Mouse (Mus musculus) myocyte (in vitro differentiated cells): Measurements from ENCODE around the gene Mpp6. TPM values are rescaled to one million over a fixed set of nuclear protein-coding genes. Genes with fewer than 3 reads are reported as not detected.

ENCODE experiments used
- H3K27me3 ChIP-seq: one replicate; pipeline ENCODE4 v1.6.1; 2011; ENCODE audit not compliant: control insufficient read depth, insufficient read depth, insufficient read length
- H3K36me3 ChIP-seq: one replicate; pipeline ENCODE4 v1.6.1; 2011; ENCODE audit not compliant: control insufficient read depth, insufficient read depth
- H3K4me2 ChIP-seq: one replicate; pipeline ENCODE4 v1.6.1; 2011; ENCODE audit warnings: low read depth, control low read depth
- H3K4me3 ChIP-seq: one replicate; pipeline ENCODE4 v1.5.1; 2011; ENCODE audit warnings: mild to moderate bottlenecking, control low read depth, moderate library complexity
- H3K79me2 ChIP-seq: one replicate; pipeline ENCODE4 v1.6.1; 2011; ENCODE audit not compliant: control insufficient read depth, insufficient read depth
- H3ac ChIP-seq: one replicate; pipeline ENCODE4 v1.6.1; 2011; ENCODE audit not compliant: control insufficient read depth, insufficient read length
- CEBPB ChIP-seq: IDR thresholded peaks from 2 replicates; pipeline ENCODE4 v1.6.1; 2011; ENCODE audit warnings: mild to moderate bottlenecking, moderate library complexity; ENCODE audit not compliant: poor library complexity, insufficient read depth, severe bottlenecking
- E2F4 ChIP-seq: IDR thresholded peaks from one replicate; pipeline ENCODE4 v1.6.1; 2011; ENCODE audit warnings: mild to moderate bottlenecking, control low read depth, moderate library complexity; ENCODE audit not compliant: insufficient read depth
- MAX ChIP-seq: IDR thresholded peaks from one replicate; pipeline ENCODE4 v1.6.1; 2011; ENCODE audit warnings: low read depth, mild to moderate bottlenecking, control low read depth
- MYOD1 ChIP-seq, 3 experiments: IDR thresholded peaks; one replicate each; pipeline ENCODE4 v1.6.1; 2011; ENCODE audit warnings: control low read depth in 2 of 3, low read depth in 2 of 3, mild to moderate bottlenecking in 2 of 3, moderate library complexity in 1 of 3; ENCODE audit not compliant: insufficient read length in 2 of 3, control insufficient read depth in 1 of 3
- MYOG ChIP-seq, 3 experiments: IDR thresholded peaks; one replicate each; pipeline ENCODE4 v1.6.1; 2011; ENCODE audit warnings: control low read depth in 2 of 3, low read depth in 2 of 3, mild to moderate bottlenecking in 2 of 3; ENCODE audit not compliant: insufficient read length in 2 of 3, control insufficient read depth in 1 of 3, insufficient read depth in 1 of 3
- POLR2A ChIP-seq: IDR thresholded peaks from one replicate; pipeline ENCODE4 v1.6.1; 2011; ENCODE audit warnings: low read depth, mild to moderate bottlenecking, control low read depth, moderate library complexity; ENCODE audit not compliant: insufficient read length
- POLR2AphosphoS2 ChIP-seq: IDR thresholded peaks from one replicate; pipeline ENCODE4 v1.6.1; 2011; ENCODE audit warnings: low read depth, control low read depth; ENCODE audit not compliant: insufficient read length
- REST ChIP-seq: IDR thresholded peaks from one replicate; pipeline ENCODE4 v1.6.1; 2011; ENCODE audit warnings: mild to moderate bottlenecking, control low read depth, moderate library complexity; ENCODE audit not compliant: insufficient read depth, insufficient read length
- SRF ChIP-seq: IDR thresholded peaks from one replicate; pipeline ENCODE4 v1.6.1; 2011; ENCODE audit warnings: low read depth; ENCODE audit not compliant: control insufficient read depth, insufficient read length
- TCF12 ChIP-seq: IDR thresholded peaks from one replicate; pipeline ENCODE4 v1.6.1; 2011; ENCODE audit warnings: mild to moderate bottlenecking, control low read depth; ENCODE audit not compliant: poor library complexity, insufficient read depth, severe bottlenecking
- TCF3 ChIP-seq: IDR thresholded peaks from one replicate; pipeline ENCODE4 v1.6.1; 2011; ENCODE audit warnings: low read depth, control low read depth; ENCODE audit not compliant: insufficient read length
- USF1 ChIP-seq: IDR thresholded peaks from one replicate; pipeline ENCODE4 v1.6.1; 2011; ENCODE audit warnings: low read depth, mild to moderate bottlenecking, control low read depth, moderate library complexity
- polyA plus RNA-seq: library from polyadenylated mRNA; unstranded; fragments of >200 nt; fragmentation: generic; extraction: Trizol; gene quantifications from one replicate; pipeline ENCODE4 v1.2.1, GENCODE M21; 2012; ENCODE audit warnings: missing spikeins

The Mpp6 gene
- polyA plus RNA-seq, 1 experiment, result 17.2 TPM

DNA sequence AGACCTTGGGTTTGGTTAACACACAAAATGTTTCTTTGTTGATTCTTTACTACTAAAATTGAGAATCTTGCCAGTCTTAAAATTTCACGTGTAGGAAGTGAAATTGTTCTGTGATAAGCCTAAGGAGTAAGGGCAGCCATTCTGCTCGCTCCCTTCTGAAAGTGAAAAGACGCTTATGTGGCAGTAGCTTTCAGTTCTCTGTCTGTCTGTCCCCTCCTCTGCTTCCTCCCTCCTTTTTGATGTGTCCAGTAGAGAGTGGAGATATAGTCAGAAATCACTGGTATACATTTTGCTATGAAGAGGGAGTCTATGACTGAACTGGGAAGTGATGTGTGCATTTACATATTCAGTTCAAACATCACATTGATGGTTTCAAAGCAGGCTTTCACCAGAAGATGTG is 82.8 kb downstream of the Mpp6 start:
- H3K36me3 ChIP-seq, result peaks cover 11% of the 10 kb centered on the region
- H3K27me3 ChIP-seq, result no peaks in the 10 kb centered on the region
- no peak overlapping the region for H3K4me3 ChIP-seq
- no peaks in the 10 kb centered on the region for H3K79me2 ChIP-seq
- H3ac ChIP-seq, result no peak overlapping the region
- H3K4me2 ChIP-seq, result no peak overlapping the region
- TF ChIP-seq TCF12, result no peak
- no peak for TF ChIP-seq TCF3
- TF ChIP-seq POLR2A, result no peak
- no peak for TF ChIP-seq E2F4
- no peak for TF ChIP-seq POLR2AphosphoS2
- no peak for TF ChIP-seq MAX

DNA sequence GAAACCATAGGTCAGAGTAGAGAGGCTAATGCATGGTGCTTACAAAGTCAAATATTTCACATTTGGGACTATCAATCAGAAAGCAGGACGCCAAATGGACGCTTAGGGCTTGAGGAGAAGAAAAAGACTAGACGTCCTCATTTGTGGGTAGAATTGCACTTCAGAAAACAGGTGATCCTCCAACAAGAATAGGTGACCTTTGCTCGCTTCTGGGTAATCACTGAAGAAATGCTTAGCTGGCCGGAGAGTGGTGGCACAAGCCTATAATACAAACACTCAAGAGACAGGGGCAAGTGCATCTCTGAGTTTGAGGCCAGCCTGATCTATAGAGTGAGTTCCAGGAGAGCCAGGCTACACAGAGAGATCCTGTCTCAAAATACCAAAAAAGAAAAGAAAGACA is 83.8 kb downstream of the Mpp6 start:
- H3K36me3 ChIP-seq, result peaks cover 11% of the 10 kb centered on the region
- H3K79me2 ChIP-seq, result no peaks in the 10 kb centered on the region
- TF ChIP-seq TCF3 (no peak), E2F4 (no peak), REST (no peak), MAX (no peak), POLR2A (no peak)
- no peak overlapping the region for H3K4me3 ChIP-seq
- no peak overlapping the region for H3K4me2 ChIP-seq
- no peaks in the 10 kb centered on the region for H3K27me3 ChIP-seq
- no peak overlapping the region for H3ac ChIP-seq

DNA sequence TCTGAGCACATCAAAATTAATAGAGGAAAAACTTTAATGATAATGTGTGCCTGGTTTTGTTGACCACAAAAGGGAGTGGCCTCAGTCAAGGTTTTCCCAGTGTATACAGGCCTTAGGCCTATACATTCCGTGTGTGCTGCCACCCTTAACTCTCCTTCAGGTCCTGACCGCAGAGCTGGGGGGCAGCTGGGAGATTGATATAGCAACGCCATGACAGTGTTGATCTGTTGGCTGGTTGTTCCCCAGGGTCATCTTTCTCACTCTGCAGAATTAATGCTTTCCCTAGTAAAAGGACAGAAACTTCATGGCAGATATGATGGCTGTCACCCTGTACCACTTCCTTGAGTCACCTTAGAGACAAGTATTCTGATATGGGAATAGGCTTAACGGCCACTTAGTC is 94.3 kb downstream of the Mpp6 start:
- no peaks in the 10 kb centered on the region for H3K79me2 ChIP-seq
- no peak overlapping the region for H3K4me3 ChIP-seq
- H3K36me3 ChIP-seq, result no peaks in the 10 kb centered on the region
- TF ChIP-seq CEBPB (no peak), POLR2A (no peak), E2F4 (no peak), USF1 (no peak), MAX (no peak), MYOG (IDR thresholded peaks at IDR 0.05; ENCODE audit: control insufficient read depth in 1 of 3, insufficient read depth in 1 of 3, insufficient read length in 2 of 3, low read depth in 2 of 3) (no peak), POLR2AphosphoS2 (no peak), SRF (no peak), TCF12 (no peak), TCF3 (no peak), REST (no peak), MYOD1 (IDR thresholded peaks at IDR 0.05; ENCODE audit: control insufficient read depth in 1 of 3, insufficient read length in 2 of 3, low read depth in 2 of 3) (no peak)
- no peak overlapping the region for H3ac ChIP-seq
- H3K27me3 ChIP-seq, result no peaks in the 10 kb centered on the region
- no peak overlapping the region for H3K4me2 ChIP-seq

DNA sequence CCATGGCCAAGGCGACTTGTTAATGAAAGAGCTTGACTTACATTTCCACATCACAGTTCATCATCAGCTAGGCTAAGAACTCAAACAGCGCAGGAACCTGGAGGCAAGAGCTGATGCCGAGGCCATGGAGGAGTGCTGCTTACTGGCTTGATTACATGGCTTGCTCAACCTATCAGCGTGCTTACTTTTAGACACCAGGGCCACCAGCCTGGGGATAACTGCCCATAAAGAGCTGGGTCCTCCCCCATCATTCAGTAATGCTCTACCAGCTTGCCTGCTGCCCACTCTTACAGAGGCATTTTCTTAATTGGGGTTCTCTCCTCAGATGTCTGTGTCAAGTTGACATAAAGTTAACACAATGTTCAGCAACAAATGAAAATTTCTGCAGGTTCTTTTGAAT is 95.1 kb downstream of the Mpp6 start:
- no peak for TF ChIP-seq MAX
- TF ChIP-seq POLR2AphosphoS2, result no peak
- TF ChIP-seq MYOG (IDR thresholded peaks at IDR 0.05; ENCODE audit: control insufficient read depth in 1 of 3, insufficient read depth in 1 of 3, insufficient read length in 2 of 3, low read depth in 2 of 3), result no peak
- no peak for TF ChIP-seq TCF12
- no peak for TF ChIP-seq MYOD1 (IDR thresholded peaks at IDR 0.05; ENCODE audit: control insufficient read depth in 1 of 3, insufficient read length in 2 of 3, low read depth in 2 of 3)
- TF ChIP-seq SRF, result no peak
- no peak for TF ChIP-seq POLR2A
- TF ChIP-seq REST, result no peak
- no peak for TF ChIP-seq CEBPB
- TF ChIP-seq TCF3, result no peak
- no peak for TF ChIP-seq USF1
- TF ChIP-seq E2F4, result no peak
- Histone ChIP-seq H3ac (no peak overlapping the region), H3K4me3 (no peak overlapping the region), H3K4me2 (no peak overlapping the region), H3K36me3 (no peaks in the 10 kb centered on the region), H3K79me2 (no peaks in the 10 kb centered on the region), H3K27me3 (no peaks in the 10 kb centered on the region)

DNA sequence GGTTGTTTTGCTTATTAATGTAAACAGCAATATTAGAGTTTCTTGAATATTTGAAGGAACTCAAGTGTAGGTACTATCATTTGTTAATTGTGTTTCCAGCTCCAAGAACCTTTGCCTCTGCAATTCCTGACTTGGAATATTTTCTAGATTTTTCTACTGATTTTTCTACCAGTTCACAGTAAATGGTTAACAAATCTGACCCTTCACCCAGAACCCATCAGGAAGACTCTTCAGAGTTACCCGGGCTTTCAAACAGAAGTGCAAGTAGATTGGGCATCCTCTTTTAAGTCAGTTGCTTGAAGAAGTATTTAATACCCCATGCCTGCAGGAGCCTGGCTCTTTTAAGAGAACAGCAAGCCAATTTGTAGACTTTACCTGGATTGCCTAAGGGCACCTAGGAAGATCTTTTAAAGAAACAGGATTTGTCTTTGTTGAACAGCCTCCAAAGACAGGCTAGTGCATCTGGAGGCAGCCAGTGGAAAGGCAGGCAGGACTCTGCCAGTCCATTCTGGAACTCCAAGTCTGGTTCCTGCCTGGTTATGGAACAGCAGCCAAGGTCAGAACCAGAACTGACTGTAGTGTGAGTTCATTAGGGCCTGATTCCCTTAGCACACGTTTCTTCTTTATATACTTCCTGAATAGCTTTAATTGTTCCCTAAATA is 104.8 kb downstream of the Mpp6 start:
- no peak overlapping the region for H3ac ChIP-seq
- no peak overlapping the region for H3K4me3 ChIP-seq
- no peaks in the 10 kb centered on the region for H3K36me3 ChIP-seq
- no peak overlapping the region for H3K4me2 ChIP-seq
- no peaks in the 10 kb centered on the region for H3K79me2 ChIP-seq
- TF ChIP-seq CEBPB (no peak), MYOD1 (IDR thresholded peaks at IDR 0.05; ENCODE audit: control insufficient read depth in 1 of 3, insufficient read length in 2 of 3, low read depth in 2 of 3) (no peak), E2F4 (no peak), MAX (no peak)
- no peaks in the 10 kb centered on the region for H3K27me3 ChIP-seq
